Mouse (Mus musculus): ENCODE results near the gene Slc9a8.
A peak's percentile ranks its signal among the peaks of the same experiment; 100 is the strongest.

The Slc9a8 gene

GRCm38 (mm10) chr2:167486573-167486972 is 65.1 kb downstream of the Slc9a8 start:
- DNase-seq: no peak

- DNase-seq: no peak
These were observed 66.0 kb downstream of the Slc9a8 start for GRCm38 (mm10) chr2:167487551-167487950.

- no peak for DNase-seq
These were observed 66.5 kb downstream of the Slc9a8 start for GRCm38 (mm10) chr2:167487994-167488393.

- no peak for DNase-seq
These were observed 69.5 kb downstream of the Slc9a8 start for GRCm38 (mm10) chr2:167490813-167491525.

GRCm38 (mm10) chr2:167491757-167492708 is 70.5 kb downstream of the Slc9a8 start, which contains the start of gene Rnf114:
TSS of gene Rnf114 (plus strand) at chr2:167492645.
- peak; percentile 62 for DNase-seq

GRCm38 (mm10) chr2:167492713-167493636 is 71.5 kb downstream of the Slc9a8 start, which contains the start of gene Spata2:
TSS of gene Spata2 (minus strand) at chr2:167492887.
- peak; percentile 95 for DNase-seq

GRCm38 (mm10) chr2:167496437-167496836 is 74.9 kb downstream of the Slc9a8 start:
- DNase-seq: no peak

- DNase-seq: peak; percentile 77
These were observed 75.8 kb downstream of the Slc9a8 start for GRCm38 (mm10) chr2:167497272-167497671.

GRCm38 (mm10) chr2:167502554-167503252 is 81.2 kb downstream of the Slc9a8 start:
- DNase-seq: peak; percentile 31

GRCm38 (mm10) chr2:167503253-167503895 is 81.9 kb downstream of the Slc9a8 start:
- peak; percentile 97 for DNase-seq

- DNase-seq: peak; percentile 76
These were observed 82.4 kb downstream of the Slc9a8 start for GRCm38 (mm10) chr2:167503896-167504349.

GRCm38 (mm10) chr2:167505127-167505526 is 83.6 kb downstream of the Slc9a8 start:
- peak; percentile 38 for DNase-seq

GRCm38 (mm10) chr2:167506546-167507260 is 85.2 kb downstream of the Slc9a8 start:
- no peak for DNase-seq

GRCm38 (mm10) chr2:167507719-167508385 is 86.3 kb downstream of the Slc9a8 start:
- DNase-seq: no peak

GRCm38 (mm10) chr2:167508569-167508968 is 87.1 kb downstream of the Slc9a8 start:
- DNase-seq: no peak

- peak; percentile 57 for DNase-seq
These were observed 89.0 kb downstream of the Slc9a8 start for GRCm38 (mm10) chr2:167510485-167510884.

GRCm38 (mm10) chr2:167512365-167512764 is 90.9 kb downstream of the Slc9a8 start:
- no peak for DNase-seq

- peak; percentile 48 for DNase-seq
These were observed 91.5 kb downstream of the Slc9a8 start for GRCm38 (mm10) chr2:167512970-167513369.

- no peak for DNase-seq
These were observed 93.1 kb downstream of the Slc9a8 start for GRCm38 (mm10) chr2:167514641-167515040.

- DNase-seq: no peak
These were observed 94.2 kb downstream of the Slc9a8 start for GRCm38 (mm10) chr2:167515688-167516087.

All from thymus, postnatal 14 days (tissue).